Mouse (Mus musculus) stomach, embryonic 15.5 days (tissue): ENCODE measurements around the gene Fgf9. TPM values are rescaled to one million over a fixed set of nuclear protein-coding genes. Genes with fewer than 3 reads are reported as not detected.

Experiments used
- ATAC-seq: fragments of 200-750 bp; cut with Nextera tagmentation; 2 replicates; pipeline ENCODE4 v1.8.0; 2017; ENCODE audit warnings: low read depth, moderate number of reproducible peaks, moderate TSS enrichment; ENCODE audit not compliant: insufficient read depth, low FRiP score
- H3K27ac ChIP-seq: fragments of 300-500 bp; sonication (generic); 2 replicates; pipeline ENCODE4 v1.5.1; 2015; ENCODE audit warnings: mild to moderate bottlenecking, inconsistent platforms
- H3K27me3 ChIP-seq: fragments of 300-500 bp; sonication (generic); replicated peaks from 2 replicates; pipeline ENCODE4 v1.6.1; 2015; ENCODE audit warnings: inconsistent platforms
- H3K36me3 ChIP-seq: fragments of 300-500 bp; sonication (generic); 2 replicates; pipeline ENCODE4 v1.6.1; 2015; ENCODE audit warnings: inconsistent platforms
- H3K4me1 ChIP-seq: fragments of 300-500 bp; sonication (generic); 2 replicates; pipeline ENCODE4 v1.6.1; 2015; ENCODE audit warnings: inconsistent platforms
- H3K4me2 ChIP-seq: fragments of 300-500 bp; sonication (generic); 2 replicates; pipeline ENCODE4 v1.6.1; 2015; ENCODE audit warnings: mild to moderate bottlenecking, inconsistent platforms
- H3K4me3 ChIP-seq: fragments of 300-500 bp; sonication (generic); replicated peaks from 2 replicates; pipeline ENCODE4 v1.5.1; 2015; ENCODE audit warnings: inconsistent platforms
- H3K9ac ChIP-seq: fragments of 300-500 bp; sonication (generic); 2 replicates; pipeline ENCODE4 v1.6.1; 2015; ENCODE audit warnings: inconsistent platforms
- H3K9me3 ChIP-seq: fragments of 300-500 bp; sonication (generic); 2 replicates; pipeline ENCODE4 v1.6.1; 2016; ENCODE audit warnings: inconsistent platforms
- WGBS: fragments of 180-500 bp; shearing (Covaris S2); methylation state at CpG from one replicate; pipeline ENCODE4 v1.1.7; 2015; 5-methylcytosine and 5-hydroxymethylcytosine counted together
- polyA plus RNA-seq: library from polyadenylated mRNA; unstranded; fragments of >200 nt; fragmentation: Nextera tagmentation; extraction: Ambion mirVana; gene quantifications from 2 replicates; pipeline ENCODE4 v1.2.1, GENCODE M21; 2015

Gene Fgf9
- polyA plus RNA-seq, 1 experiment from 2014 or later, result 12.6 TPM

DNA sequence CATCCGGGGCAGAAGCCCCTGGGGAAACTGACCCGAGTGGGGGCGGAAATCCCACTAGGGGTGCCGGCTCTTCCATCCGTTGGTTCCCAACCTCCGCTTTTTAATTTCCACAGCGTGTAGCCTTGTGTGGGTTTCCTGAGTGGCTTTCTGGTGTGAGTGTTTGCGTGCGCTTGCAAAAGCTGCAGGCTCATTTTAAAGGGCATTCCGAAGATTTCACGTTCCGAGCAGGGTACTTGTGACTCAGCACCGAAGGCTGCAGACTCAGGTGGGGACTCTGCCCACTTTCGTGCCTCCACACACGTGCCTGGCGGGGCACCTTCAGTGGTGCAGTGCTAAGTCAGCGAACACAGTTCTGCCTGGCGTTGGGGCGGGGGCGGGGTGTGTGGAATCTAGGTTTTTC, 3.6 kb downstream of the Fgf9 start:
- H3K36me3 ChIP-seq, result no peaks in the 10 kb centered on the region
- 2% methylated on average over 20 of the region's 20 CpGs for WGBS
- ATAC-seq, result no peak
- no peak overlapping the region for H3K27ac ChIP-seq
- peaks cover 57% of the 10 kb centered on the region for H3K27me3 ChIP-seq
- H3K4me2 ChIP-seq, result peak overlapping the region; percentile 93
- 0 out of 2 replicates have a peak overlapping the region, but pooled peaks have one; percentile 9 for H3K9ac ChIP-seq
- no peaks in the 10 kb centered on the region for H3K9me3 ChIP-seq
- H3K4me1 ChIP-seq, result peaks cover 41% of the 10 kb centered on the region
- H3K4me3 ChIP-seq, result peak overlapping the region; percentile 61

DNA sequence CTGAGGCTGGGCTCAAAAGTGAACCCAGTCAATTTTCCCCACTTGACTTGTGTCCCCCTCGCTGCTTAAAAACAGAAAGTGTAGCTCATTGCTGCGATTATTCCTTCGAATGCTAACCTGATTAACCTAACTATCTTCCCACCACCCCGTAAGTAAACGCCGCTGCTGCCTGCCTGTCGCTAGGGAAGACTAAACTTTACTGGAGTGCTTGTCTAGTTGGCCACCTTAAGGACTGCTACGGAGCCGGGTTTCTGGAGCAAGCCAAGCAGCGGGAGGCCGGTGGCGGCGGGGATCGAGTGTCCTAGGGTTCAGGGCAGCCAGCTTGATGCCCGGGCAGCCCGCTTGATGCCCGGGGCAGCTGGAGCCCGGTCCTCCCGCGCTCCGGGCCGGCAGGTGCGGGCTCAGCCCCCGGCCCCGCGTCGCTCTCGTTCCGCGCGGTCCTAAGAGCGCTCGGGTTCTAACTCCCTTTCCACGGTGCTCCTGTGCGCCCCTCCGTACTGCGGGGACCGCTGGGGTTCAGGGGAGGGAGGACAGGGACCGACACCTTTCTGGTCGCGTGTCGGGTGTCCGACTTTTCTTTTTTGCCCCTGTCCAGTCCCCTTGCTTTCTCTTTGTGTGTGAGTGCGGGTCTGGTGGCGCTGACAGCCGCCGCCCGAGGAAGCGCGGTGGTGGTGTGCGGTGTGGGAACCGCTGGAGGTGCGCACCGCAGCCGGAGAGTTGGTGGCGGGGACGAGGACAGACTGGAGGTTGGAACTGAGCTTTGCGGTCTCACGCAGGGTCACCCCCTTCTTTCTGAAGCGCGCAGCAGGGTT, 4.5 kb downstream of the Fgf9 start:
- under 1% methylated on average over 59 of the region's 61 CpGs for WGBS

DNA sequence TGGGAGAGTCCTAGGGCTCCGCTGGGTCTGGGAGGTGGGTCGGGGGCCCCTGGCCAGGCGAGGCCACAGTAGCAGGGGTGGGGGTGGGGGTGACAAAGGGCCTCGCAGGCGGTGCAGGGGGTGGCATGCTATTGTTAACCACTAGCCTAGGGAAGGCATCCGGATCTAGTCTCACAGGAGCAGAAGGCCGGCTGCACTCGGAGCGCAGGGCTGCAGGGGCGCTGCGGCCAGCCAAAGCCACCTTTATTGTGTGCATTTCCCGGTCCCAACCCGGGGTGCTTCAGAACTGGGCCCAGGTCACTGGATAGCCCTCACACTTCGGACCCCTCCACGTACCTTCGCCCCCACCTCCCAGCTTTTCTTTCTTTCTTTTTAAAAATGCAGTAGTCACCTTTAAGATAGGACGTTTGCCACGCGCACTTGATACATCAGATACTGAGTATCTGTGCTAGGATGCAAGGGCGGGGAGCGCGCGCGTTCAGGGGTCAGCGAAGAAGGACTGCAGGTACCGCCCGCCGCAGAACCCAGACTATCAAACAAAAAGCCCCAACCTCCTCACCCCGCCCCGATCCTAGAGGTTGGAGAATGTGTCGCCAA, 5.2 kb downstream of the Fgf9 start:
- Histone ChIP-seq H3K9ac (peak overlapping the region; percentile 42), H3K27me3 (peaks cover 46% of the 10 kb centered on the region), H3K4me2 (peak overlapping the region; percentile 93), H3K4me3 (peak overlapping the region; percentile 61), H3K4me1 (peaks cover 40% of the 10 kb centered on the region), H3K27ac (peak overlapping the region; percentile 32; the same call in 1 of the 2 replicates), H3K36me3 (no peaks in the 10 kb centered on the region), H3K9me3 (no peaks in the 10 kb centered on the region)
- WGBS, result under 1% methylated on average over 30 of the region's 31 CpGs
- ATAC-seq, result no peak

More for the DNA sequence above, 4.5 kb downstream of the Fgf9 start:
- ATAC-seq, result no peak
- Histone ChIP-seq H3K27ac (peak overlapping the region; percentile 32), H3K9me3 (no peaks in the 10 kb centered on the region), H3K36me3 (no peaks in the 10 kb centered on the region), H3K4me3 (peak overlapping the region; percentile 61), H3K4me2 (peak overlapping the region; percentile 93), H3K4me1 (peaks cover 41% of the 10 kb centered on the region), H3K9ac (peak overlapping the region; percentile 42), H3K27me3 (peaks cover 48% of the 10 kb centered on the region)

DNA sequence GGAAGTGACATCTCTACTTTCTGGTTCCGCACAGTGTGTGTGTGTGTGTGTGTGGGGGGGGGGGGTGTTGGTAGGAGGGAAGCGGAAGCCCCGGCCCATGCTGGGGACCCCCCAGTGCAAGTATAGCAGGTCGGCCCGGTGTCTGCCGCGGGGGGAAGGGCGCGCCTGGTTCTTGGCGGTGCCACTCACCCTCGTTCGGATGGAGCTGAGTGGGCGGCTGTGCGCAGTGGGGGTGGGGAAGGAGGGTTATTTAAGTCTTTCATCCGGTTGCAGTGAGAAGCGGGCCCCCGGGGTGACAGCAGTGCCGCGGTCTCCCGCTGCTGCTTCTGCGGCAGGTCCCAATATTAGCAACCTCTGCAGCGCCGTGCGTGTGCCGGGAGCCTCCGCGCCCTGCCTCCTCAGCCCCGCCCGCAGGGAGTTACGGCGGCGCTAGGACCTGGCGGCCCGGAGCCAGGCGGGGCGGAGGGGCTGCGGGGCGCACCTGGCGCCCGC, 5.7 kb downstream of the Fgf9 start:
- peak overlapping the region; percentile 42; the same call in 1 of the 2 replicates for H3K9ac ChIP-seq
- peak overlapping the region; percentile 61 for H3K27ac ChIP-seq
- ATAC-seq, result peak; percentile 80
- H3K9me3 ChIP-seq, result no peaks in the 10 kb centered on the region
- peak overlapping the region; percentile 93 for H3K4me2 ChIP-seq
- peaks cover 38% of the 10 kb centered on the region for H3K4me1 ChIP-seq
- under 1% methylated on average over 36 of the region's 40 CpGs for WGBS
- H3K27me3 ChIP-seq, result peaks cover 46% of the 10 kb centered on the region
- H3K4me3 ChIP-seq, result peak overlapping the region; percentile 61
- H3K36me3 ChIP-seq, result no peaks in the 10 kb centered on the region

DNA sequence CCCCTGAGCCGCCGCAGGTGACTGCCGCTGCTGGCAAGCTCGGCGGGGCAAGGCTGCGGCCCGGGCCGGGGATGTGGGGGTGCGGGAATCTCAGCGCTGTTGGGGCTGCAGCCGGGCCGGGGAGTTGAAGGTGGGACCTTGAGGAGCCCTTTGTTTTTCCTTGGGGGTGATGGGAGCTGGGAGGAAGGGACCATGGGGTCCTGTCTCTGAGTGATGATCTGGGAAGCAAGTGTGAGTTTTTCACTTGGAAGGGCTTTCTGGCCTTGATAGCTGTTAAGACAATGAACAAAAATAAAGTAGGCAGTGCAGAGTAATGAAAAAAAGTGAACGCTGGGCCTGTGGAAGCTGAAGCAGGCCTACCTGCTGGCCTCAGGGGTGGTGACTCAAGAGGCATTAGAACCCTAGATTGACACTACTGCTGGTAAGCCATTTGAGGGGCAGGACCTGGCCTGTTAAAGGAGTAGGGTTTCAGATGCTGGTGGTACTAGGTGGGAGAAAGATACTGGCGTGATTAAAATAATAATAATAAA, 6.4 kb downstream of the Fgf9 start:
- no peaks in the 10 kb centered on the region for H3K36me3 ChIP-seq
- H3K27me3 ChIP-seq, result peaks cover 46% of the 10 kb centered on the region
- peaks cover 38% of the 10 kb centered on the region for H3K4me1 ChIP-seq
- H3K4me3 ChIP-seq, result peak overlapping the region; percentile 61
- H3K4me2 ChIP-seq, result peak overlapping the region; percentile 93
- no peak for ATAC-seq
- peak overlapping the region; percentile 61; the same call in 1 of the 2 replicates for H3K27ac ChIP-seq
- 11% methylated on average over 14 of the region's 14 CpGs for WGBS
- H3K9me3 ChIP-seq, result no peaks in the 10 kb centered on the region
- H3K9ac ChIP-seq, result peak overlapping the region; percentile 34; the same call in 1 of the 2 replicates

DNA sequence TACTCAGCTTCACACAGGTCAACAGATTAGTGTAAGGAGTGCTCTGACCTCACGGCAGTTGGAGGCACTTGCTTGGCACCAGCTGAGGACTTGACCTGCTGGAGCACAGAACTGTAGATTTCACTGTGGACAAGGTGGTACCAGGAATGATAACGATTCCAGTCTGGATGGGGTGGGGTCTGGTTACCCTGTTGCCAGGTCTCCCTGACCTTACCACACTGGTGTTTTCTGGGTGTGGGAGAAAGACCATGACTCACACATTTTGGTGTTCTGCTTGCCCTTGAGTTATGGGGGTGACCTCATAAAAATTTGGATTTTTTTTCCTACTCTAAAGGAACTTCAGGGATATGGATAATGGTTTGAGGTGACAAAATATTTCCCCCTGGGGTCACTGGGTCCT, 9.1 kb downstream of the Fgf9 start:
- H3K27ac ChIP-seq, result no peak overlapping the region
- no peaks in the 10 kb centered on the region for H3K9me3 ChIP-seq
- peaks cover 25% of the 10 kb centered on the region for H3K4me1 ChIP-seq
- peaks cover 34% of the 10 kb centered on the region for H3K27me3 ChIP-seq
- no peak for ATAC-seq
- no peaks in the 10 kb centered on the region for H3K36me3 ChIP-seq
- H3K4me3 ChIP-seq, result no peak overlapping the region
- H3K9ac ChIP-seq, result no peak overlapping the region
- H3K4me2 ChIP-seq, result no peak overlapping the region
- 67% methylated on average over 2 of the region's 2 CpGs for WGBS

DNA sequence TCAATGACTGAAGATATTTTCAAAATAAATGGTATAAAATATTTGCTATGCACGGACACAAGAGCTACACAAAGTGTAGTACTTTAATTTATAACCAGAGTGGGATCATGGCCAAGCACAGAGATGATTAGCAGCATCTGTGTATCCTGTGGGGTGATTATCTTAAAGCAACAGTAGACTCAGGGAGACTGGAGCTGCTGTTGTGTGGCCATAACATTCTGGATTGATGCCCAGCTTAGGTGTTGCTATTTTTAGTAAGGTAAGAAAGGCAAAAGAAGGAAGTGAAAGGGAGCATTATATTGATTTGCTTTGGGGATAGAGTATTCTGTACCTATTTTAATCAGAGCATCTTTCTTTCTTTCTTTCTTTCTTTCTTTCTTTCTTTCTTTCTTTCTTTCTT, 11.6 kb downstream of the Fgf9 start:
- Histone ChIP-seq H3K27ac (no peak overlapping the region), H3K4me1 (0 out of 2 replicates have a peak, but pooled peaks cover 4% of the 10 kb centered on the region), H3K4me2 (no peak overlapping the region), H3K36me3 (no peaks in the 10 kb centered on the region), H3K27me3 (peaks cover 11% of the 10 kb centered on the region; the same call in 1 of the 2 replicates), H3K9me3 (no peaks in the 10 kb centered on the region), H3K9ac (no peak overlapping the region), H3K4me3 (no peak overlapping the region)
- no peak; the same call in 1 of the 2 replicates for ATAC-seq
- WGBS, result 24% methylated on average over 1 of the region's 1 CpGs

DNA sequence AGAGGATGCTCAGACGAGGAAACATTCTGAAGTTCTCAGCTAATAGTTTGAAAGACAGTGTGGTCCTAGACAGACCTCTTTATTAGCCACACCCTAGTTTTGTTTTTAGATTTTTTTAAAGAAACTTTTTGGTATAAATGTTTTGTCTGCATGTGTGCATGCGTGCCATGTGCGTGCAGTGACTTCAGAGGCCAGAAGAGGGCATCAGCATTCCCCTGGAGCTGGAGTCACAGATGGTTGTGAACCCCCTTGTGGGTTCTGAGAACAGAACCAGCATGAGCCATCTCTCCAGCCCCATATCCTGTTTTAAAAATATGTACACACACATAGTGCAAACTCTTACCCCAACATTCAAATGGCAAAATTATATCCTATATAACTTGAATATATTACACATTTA, 13.9 kb downstream of the Fgf9 start:
- no peak overlapping the region for H3K4me3 ChIP-seq
- no peak for ATAC-seq
- 0 out of 2 replicates have a peak, but pooled peaks cover 3% of the 10 kb centered on the region for H3K4me1 ChIP-seq
- no peak overlapping the region for H3K9ac ChIP-seq
- WGBS, result 92% methylated on average over 3 of the region's 3 CpGs
- no peak overlapping the region for H3K4me2 ChIP-seq
- no peaks in the 10 kb centered on the region for H3K9me3 ChIP-seq
- no peak overlapping the region for H3K27ac ChIP-seq
- no peaks in the 10 kb centered on the region for H3K36me3 ChIP-seq
- no peaks in the 10 kb centered on the region for H3K27me3 ChIP-seq

DNA sequence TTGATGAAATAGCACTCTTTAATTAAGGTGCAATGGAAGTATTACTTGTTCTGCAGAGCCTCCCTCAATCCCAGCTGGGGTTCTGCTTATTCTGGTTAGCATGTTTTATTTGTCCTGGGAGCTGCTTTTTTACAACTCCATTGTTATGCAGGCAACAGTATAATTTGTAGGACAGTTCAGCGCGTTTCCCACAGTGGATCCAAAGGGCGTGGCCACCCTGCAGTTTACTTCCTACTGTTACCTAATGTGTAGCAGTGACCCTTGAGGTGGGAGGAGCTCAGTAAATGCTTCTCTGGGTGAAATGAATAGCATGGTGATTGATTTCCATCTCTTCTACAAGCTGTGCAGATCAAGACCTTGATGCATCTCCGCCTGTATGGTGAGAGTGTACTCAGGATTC, 17.0 kb downstream of the Fgf9 start:
- no peak overlapping the region for H3K4me2 ChIP-seq
- ATAC-seq, result no peak

DNA sequence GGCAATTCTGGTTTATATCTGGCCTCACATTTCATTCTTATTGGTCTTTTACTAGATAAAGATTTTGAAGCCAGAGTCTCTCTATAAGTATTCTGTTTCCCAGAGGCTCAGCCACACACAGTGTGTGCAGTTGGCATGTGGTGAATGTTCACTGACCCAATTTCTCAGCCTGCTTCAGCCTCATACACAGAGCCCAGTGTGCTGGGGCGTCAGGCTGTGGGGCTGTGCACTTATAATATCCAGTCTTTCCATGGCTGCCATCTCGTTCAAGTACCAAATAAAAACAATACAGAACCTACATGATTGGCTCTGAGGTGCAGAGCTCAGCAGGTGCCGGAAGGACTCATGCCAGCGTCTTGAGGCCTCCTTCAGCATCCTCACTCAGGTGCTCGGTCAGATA, 19.1 kb downstream of the Fgf9 start:
- no peak overlapping the region for H3K9ac ChIP-seq
- no peaks in the 10 kb centered on the region for H3K9me3 ChIP-seq
- no peaks in the 10 kb centered on the region for H3K27me3 ChIP-seq
- 87% methylated on average over 5 of the region's 5 CpGs for WGBS
- no peak for ATAC-seq
- H3K4me1 ChIP-seq, result 0 out of 2 replicates have a peak, but pooled peaks cover 3% of the 10 kb centered on the region
- H3K36me3 ChIP-seq, result no peaks in the 10 kb centered on the region
- no peak overlapping the region for H3K4me2 ChIP-seq
- no peak overlapping the region for H3K4me3 ChIP-seq
- no peak overlapping the region for H3K27ac ChIP-seq

More for the DNA sequence above, 17.0 kb downstream of the Fgf9 start:
- no peaks in the 10 kb centered on the region for H3K9me3 ChIP-seq
- no peak overlapping the region for H3K4me3 ChIP-seq
- H3K27me3 ChIP-seq, result no peaks in the 10 kb centered on the region
- WGBS, result 57% methylated on average over 4 of the region's 4 CpGs
- H3K27ac ChIP-seq, result no peak overlapping the region
- H3K9ac ChIP-seq, result no peak overlapping the region
- no peaks in the 10 kb centered on the region for H3K36me3 ChIP-seq
- H3K4me1 ChIP-seq, result 0 out of 2 replicates have a peak, but pooled peaks cover 3% of the 10 kb centered on the region

DNA sequence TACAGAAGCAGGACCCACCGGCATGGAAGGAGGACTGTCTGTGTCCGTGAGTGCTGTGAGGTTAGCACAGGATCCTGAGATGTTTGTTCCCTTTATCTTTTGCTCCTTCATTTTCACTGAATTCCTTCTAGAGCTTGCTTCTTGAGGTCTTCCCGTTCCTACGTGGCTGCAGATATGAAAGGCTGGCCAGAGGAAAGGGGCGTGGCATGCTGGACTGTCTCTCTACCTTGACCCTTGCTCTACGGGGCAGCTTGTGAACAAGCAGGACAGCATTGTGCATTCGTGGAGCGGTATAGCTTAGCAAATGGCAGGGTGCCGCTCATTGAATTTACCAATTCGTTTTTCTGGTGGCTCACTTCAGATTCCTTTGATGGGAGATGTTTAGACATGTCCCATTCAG, 21.0 kb downstream of the Fgf9 start:
- Histone ChIP-seq H3K4me2 (no peak overlapping the region), H3K9me3 (no peaks in the 10 kb centered on the region), H3K4me3 (no peak overlapping the region), H3K9ac (no peak overlapping the region), H3K4me1 (0 out of 2 replicates have a peak, but pooled peaks cover 3% of the 10 kb centered on the region), H3K27me3 (no peaks in the 10 kb centered on the region), H3K27ac (no peak overlapping the region), H3K36me3 (no peaks in the 10 kb centered on the region)
- no peak for ATAC-seq
- 61% methylated on average over 10 of the region's 10 CpGs for WGBS

DNA sequence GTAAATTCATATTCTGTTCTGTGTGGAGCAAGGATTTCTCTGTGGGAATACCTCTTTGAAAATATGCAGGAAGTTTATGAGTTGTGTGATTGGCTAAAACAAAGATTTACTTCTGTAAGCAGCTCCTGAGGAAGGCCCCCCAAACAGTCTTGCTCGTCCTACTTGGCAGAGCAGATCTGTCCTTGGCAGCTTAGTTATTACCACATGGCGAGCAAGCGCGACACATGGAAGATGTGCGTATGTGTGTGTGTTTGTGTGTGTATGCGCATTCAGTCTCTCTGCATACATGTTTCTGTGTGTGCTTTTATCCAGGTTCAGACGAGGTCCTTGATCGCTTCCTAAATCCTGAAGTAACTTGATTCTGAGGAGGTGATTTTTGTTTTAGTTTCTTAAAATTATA, 29.3 kb downstream of the Fgf9 start:
- Histone ChIP-seq H3K36me3 (no peaks in the 10 kb centered on the region), H3K9ac (no peak overlapping the region), H3K4me2 (no peak overlapping the region), H3K4me1 (no peaks in the 10 kb centered on the region), H3K27me3 (no peaks in the 10 kb centered on the region), H3K4me3 (no peak overlapping the region), H3K9me3 (no peaks in the 10 kb centered on the region), H3K27ac (no peak overlapping the region)
- 87% methylated on average over 8 of the region's 8 CpGs for WGBS
- no peak for ATAC-seq
